ENCODE assay signal across 9 mouse cellular contexts in the genomic region with DNA sequence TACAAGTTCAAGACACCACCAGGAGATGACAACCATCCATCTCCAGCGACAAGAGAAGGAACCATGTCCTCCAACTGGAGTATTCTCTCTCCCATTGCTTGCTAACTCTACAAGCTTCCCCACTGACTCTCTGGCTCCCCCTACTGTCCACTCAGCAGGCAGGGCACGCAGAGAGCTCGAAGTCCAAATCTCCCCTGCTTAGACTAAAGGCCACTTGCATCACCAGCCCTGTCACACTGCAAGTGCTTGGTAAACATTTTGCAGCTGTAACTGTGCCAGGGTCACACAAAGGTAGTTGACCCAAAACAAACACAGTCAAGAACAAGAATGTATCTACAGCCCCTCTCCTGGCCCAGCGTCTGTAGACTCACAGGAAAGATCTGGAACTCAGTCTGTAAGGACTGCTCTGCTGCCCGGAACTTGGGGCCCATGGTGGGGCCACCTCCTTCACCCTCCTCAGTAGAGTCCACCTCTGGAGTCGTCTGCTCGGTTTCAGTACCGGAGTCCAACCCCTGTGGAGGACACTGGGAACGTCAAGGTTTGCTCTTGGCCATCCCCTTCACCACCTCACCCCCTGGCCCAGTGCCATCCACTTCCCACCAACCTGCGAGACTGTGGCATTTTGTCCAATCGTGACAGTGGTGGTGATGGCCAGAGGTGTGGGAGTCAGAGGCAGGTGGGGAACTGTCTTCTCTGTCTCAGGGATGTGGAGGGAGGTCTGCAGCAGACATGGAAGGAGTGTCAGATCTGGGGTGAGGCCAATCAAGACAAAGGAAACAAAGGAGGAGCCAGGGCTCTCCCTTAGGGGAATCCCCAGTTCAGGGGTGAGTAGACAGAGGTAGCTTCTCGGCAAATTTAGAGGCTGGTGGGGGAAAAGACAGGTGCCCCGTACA. TPM values are rescaled to one million over a fixed set of nuclear protein-coding genes. Genes with fewer than 3 reads are reported as not detected.
DNase-seq lines count a peak whose midpoint lies in the region; ATAC-seq and TF ChIP-seq lines count a peak whose summit lies in the region.
"Had no signal": no experiment of that assay in that cellular context is flagged by ENCODE, and none has a peak within 500 bp of the region (broad histone marks: within the 10 kb centered on the region; RNA-seq: fewer than 3 reads in every experiment).

No protein-coding gene starts in this region.

- in situ Hi-C loops in Patski (cut with MboI; ENCODE audit: low pct_unique_long_range_greater_than_20kb): no loop called here

- H3K27ac ChIP-seq in midbrain, embryonic 10.5 days (replicated peaks): no peak overlapping the region
- H3K27ac ChIP-seq in midbrain, embryonic 13.5 days: no peak overlapping the region
- no peak overlapping the region for H3K27ac ChIP-seq in limb, embryonic 11.5 days (replicated peaks; ENCODE audit: low read depth, low read length)
- H3K27ac ChIP-seq: heart, embryonic 13.5 days had no signal

- H3K4me3 ChIP-seq in midbrain, embryonic 10.5 days: no peak overlapping the region
- no peak overlapping the region for H3K4me3 ChIP-seq in midbrain, embryonic 13.5 days (replicated peaks)
- H3K4me3 ChIP-seq in limb, embryonic 11.5 days (ENCODE audit: low read depth, low read length): no peak overlapping the region
- H3K4me3 ChIP-seq: heart, embryonic 13.5 days had no signal

- no peaks in the 10 kb centered on the region for H3K27me3 ChIP-seq in midbrain, embryonic 10.5 days (ENCODE audit: low read depth, poor library complexity, severe bottlenecking)
- no peaks in the 10 kb centered on the region for H3K27me3 ChIP-seq in midbrain, embryonic 13.5 days
- no peaks in the 10 kb centered on the region for H3K27me3 ChIP-seq in Patski
- H3K27me3 ChIP-seq in limb, embryonic 11.5 days (ENCODE audit: control insufficient read depth, insufficient read depth, low read length): no peaks in the 10 kb centered on the region

- H3K9ac ChIP-seq in midbrain, embryonic 13.5 days (replicated peaks): no peak overlapping the region
- no peak overlapping the region for H3K9ac ChIP-seq in limb, embryonic 11.5 days (ENCODE audit: low read length)
- H3K9ac ChIP-seq: heart, embryonic 13.5 days had no signal

- H3K4me1 ChIP-seq in midbrain, embryonic 10.5 days: no peaks in the 10 kb centered on the region
- no peaks in the 10 kb centered on the region for H3K4me1 ChIP-seq in midbrain, embryonic 13.5 days (replicated peaks)
- H3K4me1 ChIP-seq in limb, embryonic 11.5 days (ENCODE audit: control insufficient read depth, insufficient read depth, low read length): no peaks in the 10 kb centered on the region
- H3K4me1 ChIP-seq: heart, embryonic 13.5 days had no signal

- WGBS in midbrain, embryonic 10.5 days: 75% methylated on average over 13 of the region's 13 CpGs
- 79% methylated on average over 13 of the region's 13 CpGs for WGBS in midbrain, embryonic 13.5 days
- 84% methylated on average over 13 of the region's 13 CpGs for WGBS in limb, embryonic 11.5 days

- peak; percentile 22 for DNase-seq in midbrain, embryonic 10.5 days (ENCODE audit: low spot score)
- DNase-seq in Patski (ENCODE audit: low read depth, low spot score): no peak
- DNase-seq in cerebellum, postnatal 36 days: peak; percentile 5 to 15
- peak; percentile 70 for DNase-seq in heart, postnatal 4 days
- DNase-seq in limb, embryonic 11.5 days (ENCODE audit: low spot score): peak; percentile 50
- DNase-seq in retina, embryonic 14.5 days (ENCODE audit: low spot score): peak; percentile 64
- DNase-seq in urinary bladder, postnatal 36 days (ENCODE audit: low spot score in 2 of 2): peak; percentile 48 to 71

- CTCF ChIA-PET in Patski (lab: Charles Lee): interaction anchor here (1.1 to 1.5 kb wide), 2 partner anchors 12 to 64 kb away, joined by 4 read pairs; no protein-coding TSS in a partner anchor

- peaks cover 15% of the 10 kb centered on the region for H3K9me3 ChIP-seq in midbrain, embryonic 10.5 days (replicated peaks)
- H3K9me3 ChIP-seq in midbrain, embryonic 13.5 days: 0 out of 2 replicates have a peak, but pooled peaks cover 3% of the 10 kb centered on the region
- H3K9me3 ChIP-seq in limb, embryonic 11.5 days (ENCODE audit: control insufficient read depth, low read length): peaks cover 3% of the 10 kb centered on the region; the same call in 1 of the 2 replicates

- no peaks in the 10 kb centered on the region for H3K36me3 ChIP-seq in midbrain, embryonic 10.5 days
- no peaks in the 10 kb centered on the region for H3K36me3 ChIP-seq in midbrain, embryonic 13.5 days
- H3K36me3 ChIP-seq in limb, embryonic 11.5 days (ENCODE audit: control insufficient read depth, insufficient read depth, low read length): no peaks in the 10 kb centered on the region
- H3K36me3 ChIP-seq: heart, embryonic 13.5 days had no signal

- ATAC-seq in midbrain, embryonic 13.5 days: no peak
- no peak for ATAC-seq in Patski
- no peak for ATAC-seq in limb, embryonic 11.5 days (ENCODE audit: insufficient number of reproducible peaks, low FRiP score, low TSS enrichment, low read depth)

- POLR2A ChIA-PET in Patski (lab: Charles Lee): no interaction called here

- no peak overlapping the region for H3K4me2 ChIP-seq in midbrain, embryonic 13.5 days (replicated peaks)
- H3K4me2 ChIP-seq in limb, embryonic 11.5 days (ENCODE audit: low read depth, severe bottlenecking): no peak overlapping the region
- H3K4me2 ChIP-seq: heart, embryonic 13.5 days had no signal

- peak; percentile 87 for TF ChIP-seq CTCF in Patski (IDR thresholded peaks at IDR 0.05)

RNA-seq across cellular contexts. Expression of gene Col5a3, which starts 10.4 kb away (rescaled TPM):
- polyA plus RNA-seq in midbrain, embryonic 10.5 days (2016; fragmentation: Nextera tagmentation; extraction: Ambion mirVana): 0.60 TPM in 2 replicates
- 0.32 and 0.35 TPM in 2 replicates for polyA plus RNA-seq in midbrain, embryonic 13.5 days (2015; fragmentation: Nextera tagmentation; extraction: Ambion mirVana)
- 0.08 TPM for polyA plus RNA-seq in Patski (2021)
- total RNA-seq in heart, postnatal 4 days (2021): 10 to 100 TPM; 12.1 to 13.3 TPM
- polyA plus RNA-seq in limb, embryonic 11.5 days (2014; fragmentation: Nextera tagmentation; extraction: Ambion mirVana): 0.21 TPM in 1 of 2 replicates, not detected in the other

RNA-seq across cellular contexts. Expression of gene Rdh8, which starts 13.8 kb away (rescaled TPM):
- polyA plus RNA-seq in midbrain, embryonic 10.5 days (2016; fragmentation: Nextera tagmentation; extraction: Ambion mirVana): not detected in 2 replicates
- polyA plus RNA-seq in midbrain, embryonic 13.5 days (2015; fragmentation: Nextera tagmentation; extraction: Ambion mirVana): not detected in 2 replicates
- not detected for polyA plus RNA-seq in Patski (2021)
- total RNA-seq in heart, postnatal 4 days (2021): not detected
- polyA plus RNA-seq in limb, embryonic 11.5 days (2014; fragmentation: Nextera tagmentation; extraction: Ambion mirVana): not detected in 2 replicates
- polyA plus RNA-seq: heart, embryonic 13.5 days had no signal

RNA-seq across cellular contexts. Expression of gene Olfm2, which starts 58.4 kb away (rescaled TPM):
- polyA plus RNA-seq in midbrain, embryonic 10.5 days (2016; fragmentation: Nextera tagmentation; extraction: Ambion mirVana): 26.8 and 34.6 TPM in 2 replicates
- polyA plus RNA-seq in midbrain, embryonic 13.5 days (2015; fragmentation: Nextera tagmentation; extraction: Ambion mirVana): 92.0 and 96.7 TPM in 2 replicates
- 0.32 TPM for polyA plus RNA-seq in Patski (2021)
- total RNA-seq in heart, postnatal 4 days (2021): under 1 TPM; 0.36 to 0.43 TPM
- 2.6 and 3.8 TPM in 2 replicates for polyA plus RNA-seq in limb, embryonic 11.5 days (2014; fragmentation: Nextera tagmentation; extraction: Ambion mirVana)
